24 mouse cellular contexts compared by ENCODE assay signal in genomic region chr3:157908166-157908565, GRCm38 (mm10). TPM values are rescaled to one million over a fixed set of nuclear protein-coding genes. Genes with fewer than 3 reads are reported as not detected.
"Had no signal": no experiment of that assay in that cellular context is flagged by ENCODE, and none has a peak within 500 bp of the region (broad histone marks: within the 10 kb centered on the region; RNA-seq: fewer than 3 reads in every experiment).

No protein-coding gene starts in this region.

- H3K9ac ChIP-seq: heart, embryonic 12.5 days; hindbrain, embryonic 12.5 days; hindbrain, embryonic 14.5 days; intestine, embryonic 15.5 days; limb, embryonic 12.5 days had no signal

- ATAC-seq: hindbrain, embryonic 16.5 days; inflammation-experienced regulatory T-cells, adult 6 months; intestine, embryonic 15.5 days; intestine, postnatal 0 days had no signal

- H3K4me2 ChIP-seq: heart, embryonic 12.5 days; hindbrain, embryonic 12.5 days; hindbrain, embryonic 14.5 days; intestine, embryonic 15.5 days; limb, embryonic 12.5 days had no signal

- H3K27me3 ChIP-seq: heart, embryonic 12.5 days; hindbrain, embryonic 12.5 days; intestine, embryonic 15.5 days; limb, embryonic 12.5 days had no signal

- H3K9me3 ChIP-seq: heart, embryonic 10.5 days; heart, embryonic 12.5 days; hindbrain, embryonic 10.5 days; hindbrain, embryonic 12.5 days; intestine, embryonic 15.5 days; limb, embryonic 10.5 days; limb, embryonic 12.5 days had no signal

- H3K27ac ChIP-seq: gastrocnemius, adult 2 months; heart, embryonic 10.5 days; hindbrain, embryonic 10.5 days; hindbrain, embryonic 12.5 days; hindbrain, embryonic 14.5 days; intestine, embryonic 15.5 days; layer of hippocampus, adult 2 months; left cerebral cortex, adult 2 months; limb, embryonic 10.5 days; limb, embryonic 12.5 days had no signal

- H3K4me3 ChIP-seq: gastrocnemius, adult 2 months; heart, embryonic 10.5 days; heart, embryonic 12.5 days; hindbrain, embryonic 10.5 days; hindbrain, embryonic 12.5 days; intestine, embryonic 15.5 days; layer of hippocampus, adult 2 months; left cerebral cortex, adult 2 months; limb, embryonic 10.5 days; limb, embryonic 12.5 days had no signal

- H3K36me3 ChIP-seq: heart, embryonic 12.5 days; hindbrain, embryonic 12.5 days had no signal

- H3K4me1 ChIP-seq: heart, embryonic 10.5 days; heart, embryonic 12.5 days; hindbrain, embryonic 10.5 days; hindbrain, embryonic 12.5 days; intestine, embryonic 15.5 days; limb, embryonic 10.5 days; limb, embryonic 12.5 days had no signal

- DNase-seq: gastrocnemius, adult 2 months; gastrocnemius, postnatal 10 days; gastrocnemius, postnatal 25 days; heart, adult 18-20 months; heart, postnatal 10 days; heart, postnatal 4 days; kidney, adult 18-20 months; kidney, adult 8-10 months; kidney, postnatal 10 days; kidney, postnatal 25 days; kidney, postnatal 4 days had no signal

RNA-seq across cellular contexts. Expression of gene Cth, which starts 16.7 kb away (rescaled TPM):
- polyA plus RNA-seq: inflammation-experienced regulatory T-cells, adult 6 months had no signal
